Mouse (Mus musculus) heart, postnatal 0 days (tissue): ENCODE data around the gene Stk38. TPM values are rescaled to one million over a fixed set of nuclear protein-coding genes. Genes with fewer than 3 reads are reported as not detected.

ENCODE experiments used
- ATAC-seq: fragments of 200-750 bp; cut with Nextera tagmentation; 2 replicates; pipeline ENCODE4 v1.8.0; 2017; ENCODE audit warnings: low read depth, moderate number of reproducible peaks, moderate library complexity; ENCODE audit not compliant: insufficient read depth
- DNase-seq: peaks from one replicate; pipeline ENCODE4 v3.0.0-alpha.2; 2016; ENCODE audit warnings: low spot score
- H3K27ac ChIP-seq: fragments of 300-500 bp; sonication (generic); 2 replicates; pipeline ENCODE4 v1.5.1; 2014; ENCODE audit warnings: low read depth, mild to moderate bottlenecking
- H3K27me3 ChIP-seq: fragments of 300-500 bp; sonication (generic); 2 replicates; pipeline ENCODE4 v1.6.1; 2014; ENCODE audit warnings: low read length, mixed read lengths; ENCODE audit not compliant: control insufficient read depth, insufficient read depth
- H3K36me3 ChIP-seq: fragments of 300-500 bp; sonication (generic); replicated peaks from 2 replicates; pipeline ENCODE4 v1.6.1; 2014; ENCODE audit warnings: low read length, mixed read lengths; ENCODE audit not compliant: control insufficient read depth, insufficient read depth
- H3K4me1 ChIP-seq: fragments of 300-500 bp; sonication (generic); 2 replicates; pipeline ENCODE4 v1.6.1; 2014; ENCODE audit warnings: antibody characterized with exemption; ENCODE audit not compliant: control insufficient read depth, insufficient read depth
- H3K4me2 ChIP-seq: fragments of 300-500 bp; sonication (generic); 2 replicates; pipeline ENCODE4 v1.6.1; 2014; ENCODE audit warnings: low read depth, mild to moderate bottlenecking, low read length, moderate library complexity
- H3K4me3 ChIP-seq: fragments of 300-500 bp; sonication (generic); 2 replicates; pipeline ENCODE4 v1.5.1; 2014; ENCODE audit warnings: low read depth, low read length
- H3K9ac ChIP-seq: fragments of 300-500 bp; sonication (generic); replicated peaks from 2 replicates; pipeline ENCODE4 v1.6.1; 2014; ENCODE audit warnings: low read depth, low read length, mixed read lengths
- H3K9me3 ChIP-seq: fragments of 300-500 bp; sonication (generic); replicated peaks from 2 replicates; pipeline ENCODE4 v1.6.1; 2016; ENCODE audit warnings: low read length; ENCODE audit not compliant: control insufficient read depth
- CTCF ChIP-seq: IDR thresholded peaks from 2 replicates; pipeline ENCODE4 v1.5.1; 2016; ENCODE audit warnings: antibody characterized with exemption, control low read depth, low read depth
- EP300 ChIP-seq: IDR thresholded peaks from 2 replicates; pipeline ENCODE4 v1.6.1; 2016; ENCODE audit warnings: antibody characterized with exemption, low read depth
- WGBS: fragments of 180-500 bp; shearing (Covaris S2); extraction: QIAGEN DNeasy Blood & Tissue Kit; methylation state at CpG from one replicate; pipeline ENCODE4 v1.1.7; 2014; 5-methylcytosine and 5-hydroxymethylcytosine counted together
- polyA plus RNA-seq: library from polyadenylated mRNA; unstranded; fragments of >200 nt; fragmentation: Nextera tagmentation; extraction: Ambion mirVana; gene quantifications from 2 replicates; pipeline ENCODE4 v1.2.1, GENCODE M21; 2015
- total RNA-seq: library from RNA; depleted of rRNA; stranded (reverse); fragments of >200 nt; gene quantifications from 2 replicates; pipeline ENCODE4 v1.2.3, GENCODE M21; 2014; ENCODE audit warnings: low replicate concordance

Stk38 gene
- total and polyA plus RNA-seq, 2 experiments from 2014 or later = 49.8 to 53.7 TPM

GRCm38 (mm10) chr17:29022230-29022819, 14.5 kb upstream of the Stk38 start:
- H3K9me3 ChIP-seq = no peaks in the 10 kb centered on the region

GRCm38 (mm10) chr17:29020444-29020843, 12.6 kb upstream of the Stk38 start:
- DNase-seq (no peak), ATAC-seq (peak; percentile 63; the same call in 1 of the 2 replicates)
- H3K27ac ChIP-seq = no peak overlapping the region
- no peaks in the 10 kb centered on the region for H3K9me3 ChIP-seq
- no peaks in the 10 kb centered on the region for H3K4me1 ChIP-seq
- H3K27me3 ChIP-seq = no peaks in the 10 kb centered on the region
- TF ChIP-seq EP300 (no peak), CTCF (peak; percentile 69)
- no peaks in the 10 kb centered on the region for H3K36me3 ChIP-seq
- H3K9ac ChIP-seq = no peak overlapping the region
- H3K4me2 ChIP-seq = no peak overlapping the region
- H3K4me3 ChIP-seq = no peak overlapping the region

More at GRCm38 (mm10) chr17:29022230-29022819, 14.5 kb upstream of the Stk38 start:
- no peaks in the 10 kb centered on the region for H3K36me3 ChIP-seq
- H3K27me3 ChIP-seq = no peaks in the 10 kb centered on the region
- DNase-seq (peak; percentile 46), ATAC-seq (peak; percentile 57)
- no peaks in the 10 kb centered on the region for H3K4me1 ChIP-seq
- WGBS = 20% methylated on average over 15 of the region's 15 CpGs
- peak overlapping the region; percentile 38; the same call in 1 of the 2 replicates for H3K4me2 ChIP-seq
- H3K9ac ChIP-seq = peak overlapping the region; percentile 3; the same call in 1 of the 2 replicates
- peak; percentile 62 for TF ChIP-seq CTCF
- no peak for TF ChIP-seq EP300
- H3K27ac ChIP-seq = no peak overlapping the region
- H3K4me3 ChIP-seq = no peak overlapping the region

GRCm38 (mm10) chr17:29019391-29019790, 11.6 kb upstream of the Stk38 start:
- no peak overlapping the region for H3K4me3 ChIP-seq
- H3K9ac ChIP-seq = no peak overlapping the region
- no peaks in the 10 kb centered on the region for H3K36me3 ChIP-seq
- ATAC-seq (no peak), DNase-seq (no peak)
- no peaks in the 10 kb centered on the region for H3K4me1 ChIP-seq
- H3K27me3 ChIP-seq = no peaks in the 10 kb centered on the region
- H3K27ac ChIP-seq = no peak overlapping the region
- H3K9me3 ChIP-seq = no peaks in the 10 kb centered on the region
- TF ChIP-seq CTCF (no peak), EP300 (no peak)
- no peak overlapping the region for H3K4me2 ChIP-seq
- WGBS = 57% methylated on average over 7 of the region's 7 CpGs

GRCm38 (mm10) chr17:29018292-29018984, 10.6 kb upstream of the Stk38 start:
- ATAC-seq = peak; percentile 49; the same call in 1 of the 2 replicates
- Histone ChIP-seq H3K4me2 (no peak overlapping the region), H3K4me3 (no peak overlapping the region), H3K27ac (no peak overlapping the region), H3K27me3 (no peaks in the 10 kb centered on the region), H3K9ac (no peak overlapping the region), H3K9me3 (no peaks in the 10 kb centered on the region), H3K36me3 (no peaks in the 10 kb centered on the region), H3K4me1 (no peaks in the 10 kb centered on the region)
- 49% methylated on average over 11 of the region's 11 CpGs for WGBS
- TF ChIP-seq CTCF (peak; percentile 41), EP300 (no peak)
- DNase-seq = peak; percentile 50

- Histone ChIP-seq H3K9me3 (no peaks in the 10 kb centered on the region), H3K27me3 (no peaks in the 10 kb centered on the region), H3K4me3 (no peak overlapping the region), H3K36me3 (no peaks in the 10 kb centered on the region), H3K27ac (no peak overlapping the region), H3K4me1 (no peaks in the 10 kb centered on the region), H3K4me2 (no peak overlapping the region), H3K9ac (no peak overlapping the region)
- WGBS = 89% methylated on average over 4 of the region's 4 CpGs
- DNase-seq (no peak), ATAC-seq (no peak)
- TF ChIP-seq EP300 = no peak
- no peak for TF ChIP-seq CTCF
These were observed 8.9 kb upstream of the Stk38 start for GRCm38 (mm10) chr17:29016705-29017104.

GRCm38 (mm10) chr17:29015638-29016037, 7.8 kb upstream of the Stk38 start:
- H3K4me3 ChIP-seq = no peak overlapping the region
- H3K9ac ChIP-seq = no peak overlapping the region
- WGBS = 30% methylated on average over 2 of the region's 2 CpGs
- no peaks in the 10 kb centered on the region for H3K36me3 ChIP-seq
- no peaks in the 10 kb centered on the region for H3K27me3 ChIP-seq
- DNase-seq (no peak), ATAC-seq (no peak)
- no peaks in the 10 kb centered on the region for H3K4me1 ChIP-seq
- no peak overlapping the region for H3K4me2 ChIP-seq
- TF ChIP-seq EP300 (no peak), CTCF (peak; percentile 51)
- no peak overlapping the region for H3K27ac ChIP-seq
- no peaks in the 10 kb centered on the region for H3K9me3 ChIP-seq
